ENCODE assay signal across 25 mouse cellular contexts in genomic region chr7:55824468-55824867, GRCm38 (mm10). TPM values are rescaled to one million over a fixed set of nuclear protein-coding genes. Genes with fewer than 3 reads are reported as not detected.
DNase-seq lines count a peak whose midpoint lies in the region; ATAC-seq and TF ChIP-seq lines count a peak whose summit lies in the region.
"Had no signal": no experiment of that assay in that cellular context is flagged by ENCODE, and none has a peak within 500 bp of the region (broad histone marks: within the 10 kb centered on the region; RNA-seq: fewer than 3 reads in every experiment).

No protein-coding gene starts in this region.

- no peak overlapping the region for H3K4me3 ChIP-seq in embryonic facial prominence, embryonic 11.5 days (ENCODE audit: low read depth, low read length)
- no peak overlapping the region for H3K4me3 ChIP-seq in embryonic facial prominence, embryonic 10.5 days
- H3K4me3 ChIP-seq in kidney, postnatal 0 days (replicated peaks; ENCODE audit: low read depth, low read length): no peak overlapping the region
- H3K4me3 ChIP-seq: forebrain, embryonic 10.5 days; kidney, embryonic 15.5 days; myocyte; neural tube, embryonic 13.5 days had no signal

- H3K27ac ChIP-seq in embryonic facial prominence, embryonic 11.5 days (replicated peaks; ENCODE audit: low read depth, low read length): no peak overlapping the region
- no peak overlapping the region for H3K27ac ChIP-seq in embryonic facial prominence, embryonic 10.5 days (replicated peaks)
- H3K27ac ChIP-seq in kidney, postnatal 0 days: no peak overlapping the region
- H3K27ac ChIP-seq: forebrain, embryonic 10.5 days; kidney, embryonic 15.5 days; neural tube, embryonic 13.5 days had no signal

- no peaks in the 10 kb centered on the region for H3K9me3 ChIP-seq in embryonic facial prominence, embryonic 11.5 days (replicated peaks; ENCODE audit: control insufficient read depth, low read length)
- H3K9me3 ChIP-seq in embryonic facial prominence, embryonic 10.5 days: no peaks in the 10 kb centered on the region
- no peaks in the 10 kb centered on the region for H3K9me3 ChIP-seq in kidney, postnatal 0 days (replicated peaks; ENCODE audit: low read length)
- H3K9me3 ChIP-seq: forebrain, embryonic 10.5 days; kidney, embryonic 15.5 days; neural tube, embryonic 13.5 days had no signal

- peak; percentile 39; the same call in 1 of the 2 replicates for TF ChIP-seq CTCF in kidney, postnatal 0 days (IDR thresholded peaks at IDR 0.05; ENCODE audit: low read depth)

- ATAC-seq in embryonic facial prominence, embryonic 11.5 days (replicated peaks; ENCODE audit: insufficient number of reproducible peaks, low FRiP score, low TSS enrichment, low read depth): no peak
- no peak for ATAC-seq in kidney, postnatal 0 days (replicated peaks; ENCODE audit: low FRiP score, low read depth)
- ATAC-seq: CD4-positive, CD25-positive, alpha-beta regulatory T cell, adult 4 months; hindbrain, embryonic 16.5 days; liver, postnatal 0 days; Patski had no signal

- no peak overlapping the region for H3K4me2 ChIP-seq in embryonic facial prominence, embryonic 11.5 days (ENCODE audit: low read depth, low read length)
- H3K4me2 ChIP-seq in kidney, postnatal 0 days (ENCODE audit: low read length): no peak overlapping the region
- H3K4me2 ChIP-seq: kidney, embryonic 15.5 days; neural tube, embryonic 13.5 days had no signal

- 78% methylated on average over 5 of the region's 5 CpGs for WGBS in embryonic facial prominence, embryonic 11.5 days
- 85% methylated on average over 5 of the region's 5 CpGs for WGBS in embryonic facial prominence, embryonic 10.5 days
- 82% methylated on average over 5 of the region's 5 CpGs for WGBS in kidney, postnatal 0 days

- no peaks in the 10 kb centered on the region for H3K27me3 ChIP-seq in embryonic facial prominence, embryonic 11.5 days (ENCODE audit: control insufficient read depth, insufficient read depth, low read length)
- no peaks in the 10 kb centered on the region for H3K27me3 ChIP-seq in embryonic facial prominence, embryonic 10.5 days (replicated peaks; ENCODE audit: low read depth, poor library complexity, severe bottlenecking)
- no peaks in the 10 kb centered on the region for H3K27me3 ChIP-seq in kidney, postnatal 0 days (ENCODE audit: insufficient read depth, low read length)
- H3K27me3 ChIP-seq: kidney, embryonic 15.5 days; neural tube, embryonic 13.5 days; Patski had no signal

- peak; percentile 30 for DNase-seq in embryonic facial prominence, embryonic 11.5 days (ENCODE audit: low spot score)
- no peak for DNase-seq in embryonic facial prominence, embryonic 10.5 days (ENCODE audit: low spot score)
- DNase-seq in kidney, postnatal 0 days (ENCODE audit: low spot score): peak; percentile 21
- no peak for DNase-seq in kidney, postnatal 4 days
- peak; percentile 21 for DNase-seq in retina, postnatal 1 day
- no peak for DNase-seq in retina, embryonic 14.5 days (ENCODE audit: low spot score)
- no peak for DNase-seq in right cerebral cortex, postnatal 25 days
- DNase-seq in ovary, postnatal 14 days (ENCODE audit: low spot score): no peak
- DNase-seq: adrenal gland, postnatal 14 days; cerebellum, adult 8-10 months; cerebellum, postnatal 36 days; gastrocnemius, postnatal 36 days; kidney, adult 11 months; liver, postnatal 0 days; lung, postnatal 36 days; midbrain, embryonic 14.5 days; thymus, adult 2 months; thymus, postnatal 4 days had no signal

- H3K4me1 ChIP-seq in embryonic facial prominence, embryonic 11.5 days (ENCODE audit: control insufficient read depth, insufficient read depth, low read length): no peaks in the 10 kb centered on the region
- no peaks in the 10 kb centered on the region for H3K4me1 ChIP-seq in embryonic facial prominence, embryonic 10.5 days
- no peaks in the 10 kb centered on the region for H3K4me1 ChIP-seq in kidney, postnatal 0 days (replicated peaks; ENCODE audit: insufficient read depth, low read length)
- H3K4me1 ChIP-seq: forebrain, embryonic 10.5 days; kidney, embryonic 15.5 days; neural tube, embryonic 13.5 days had no signal

- peaks cover 7% of the 10 kb centered on the region; the same call in 1 of the 2 replicates for H3K36me3 ChIP-seq in embryonic facial prominence, embryonic 11.5 days (replicated peaks; ENCODE audit: control insufficient read depth, insufficient read depth, low read depth, low read length)
- peaks cover 97% of the 10 kb centered on the region for H3K36me3 ChIP-seq in embryonic facial prominence, embryonic 10.5 days (replicated peaks)
- peaks cover 48% of the 10 kb centered on the region for H3K36me3 ChIP-seq in kidney, postnatal 0 days (ENCODE audit: insufficient read depth, low read length)

- H3K9ac ChIP-seq in embryonic facial prominence, embryonic 11.5 days (replicated peaks; ENCODE audit: low read length): no peak overlapping the region
- H3K9ac ChIP-seq in kidney, postnatal 0 days (ENCODE audit: low read depth, low read length): no peak overlapping the region
- H3K9ac ChIP-seq: kidney, embryonic 15.5 days; liver, postnatal 0 days; neural tube, embryonic 13.5 days had no signal

RNA-seq across cellular contexts. Expression of gene Cyfip1, which starts 17.1 kb away (rescaled TPM):
- 120 and 122 TPM in 2 replicates for polyA plus RNA-seq in embryonic facial prominence, embryonic 11.5 days (2014; fragmentation: Nextera tagmentation; extraction: Ambion mirVana)
- 110 and 111 TPM in 2 replicates for polyA plus RNA-seq in embryonic facial prominence, embryonic 10.5 days (2016; fragmentation: Nextera tagmentation; extraction: Ambion mirVana)
- 64.0 and 74.2 TPM in 2 replicates for polyA plus RNA-seq in kidney, postnatal 0 days (2015; fragmentation: Nextera tagmentation; extraction: Ambion mirVana)

RNA-seq across cellular contexts. Expression of gene Tubgcp5, which starts 30.5 kb away (rescaled TPM):
- polyA plus RNA-seq in embryonic facial prominence, embryonic 11.5 days (2014; fragmentation: Nextera tagmentation; extraction: Ambion mirVana): 31.6 and 33.0 TPM in 2 replicates
- polyA plus RNA-seq in embryonic facial prominence, embryonic 10.5 days (2016; fragmentation: Nextera tagmentation; extraction: Ambion mirVana): 32.6 and 35.5 TPM in 2 replicates
- 19.5 and 19.8 TPM in 2 replicates for polyA plus RNA-seq in kidney, postnatal 0 days (2015; fragmentation: Nextera tagmentation; extraction: Ambion mirVana)

RNA-seq across cellular contexts. Expression of gene Siglech, which starts 56.5 kb away (rescaled TPM):
- 0.49 and 0.79 TPM in 2 replicates for polyA plus RNA-seq in embryonic facial prominence, embryonic 11.5 days (2014; fragmentation: Nextera tagmentation; extraction: Ambion mirVana)
- polyA plus RNA-seq in embryonic facial prominence, embryonic 10.5 days (2016; fragmentation: Nextera tagmentation; extraction: Ambion mirVana): 0.48 and 1.1 TPM in 2 replicates
- polyA plus RNA-seq in kidney, postnatal 0 days (2015; fragmentation: Nextera tagmentation; extraction: Ambion mirVana): 0.10 and 0.20 TPM in 2 replicates
- polyA plus RNA-seq: myocyte, Patski had no signal

Comparison
In these comparisons a context has a peak if more than half of its experiments do, and no peak if none do; other contexts are left out.
1. DNase-seq: peak in embryonic facial prominence, embryonic 11.5 days (single experiment), kidney, postnatal 0 days (single experiment) and retina, postnatal 1 day (single experiment); none in embryonic facial prominence, embryonic 10.5 days (single experiment), kidney, postnatal 4 days (0 of 2), retina, embryonic 14.5 days (single experiment), right cerebral cortex, postnatal 25 days (single experiment) and ovary, postnatal 14 days (single experiment).